Mouse (Mus musculus) ES-Bruce4 (cell line): ENCODE data around the gene Rsl24d1.

ENCODE experiments used
- CTCF ChIP-seq: IDR thresholded peaks from one replicate; pipeline ENCODE4 v1.8.1; 2011; ENCODE audit warnings: low read depth, low read length
- EP300 ChIP-seq: IDR thresholded peaks from 2 replicates; pipeline ENCODE4 v1.6.1; 2011; ENCODE audit warnings: low read depth, low read length; ENCODE audit not compliant: insufficient read depth
- POLR2A ChIP-seq: IDR thresholded peaks from one replicate; pipeline ENCODE4 v1.8.1; 2011; ENCODE audit warnings: low read length; ENCODE audit not compliant: insufficient read depth

DNA sequence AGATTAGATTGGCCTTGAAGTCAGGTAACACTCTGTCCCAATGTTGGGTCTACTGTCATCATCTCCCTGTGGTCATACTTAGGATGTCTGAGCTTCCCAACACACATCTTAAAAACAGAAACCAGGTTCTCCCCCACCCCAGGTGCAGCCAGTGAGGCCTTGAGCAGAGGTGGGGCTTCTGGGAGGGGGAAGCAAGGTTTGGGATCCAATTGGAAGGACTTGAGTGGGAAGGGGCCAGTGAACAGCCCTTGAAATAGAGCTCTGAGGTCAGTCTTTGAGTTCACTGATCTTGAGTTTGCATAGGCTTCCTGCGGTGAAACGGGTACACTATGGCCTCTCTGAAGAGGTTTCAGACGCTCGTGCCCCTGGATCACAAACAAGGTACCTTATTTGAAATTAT, 11.0 kb upstream of the Rsl24d1 start, which contains the start of gene Gm20509:
- no peak for TF ChIP-seq CTCF
- no peak for TF ChIP-seq POLR2A
- TF ChIP-seq EP300, result no peak
